ENCODE assay signal across 8 mouse cellular contexts in the genomic region with DNA sequence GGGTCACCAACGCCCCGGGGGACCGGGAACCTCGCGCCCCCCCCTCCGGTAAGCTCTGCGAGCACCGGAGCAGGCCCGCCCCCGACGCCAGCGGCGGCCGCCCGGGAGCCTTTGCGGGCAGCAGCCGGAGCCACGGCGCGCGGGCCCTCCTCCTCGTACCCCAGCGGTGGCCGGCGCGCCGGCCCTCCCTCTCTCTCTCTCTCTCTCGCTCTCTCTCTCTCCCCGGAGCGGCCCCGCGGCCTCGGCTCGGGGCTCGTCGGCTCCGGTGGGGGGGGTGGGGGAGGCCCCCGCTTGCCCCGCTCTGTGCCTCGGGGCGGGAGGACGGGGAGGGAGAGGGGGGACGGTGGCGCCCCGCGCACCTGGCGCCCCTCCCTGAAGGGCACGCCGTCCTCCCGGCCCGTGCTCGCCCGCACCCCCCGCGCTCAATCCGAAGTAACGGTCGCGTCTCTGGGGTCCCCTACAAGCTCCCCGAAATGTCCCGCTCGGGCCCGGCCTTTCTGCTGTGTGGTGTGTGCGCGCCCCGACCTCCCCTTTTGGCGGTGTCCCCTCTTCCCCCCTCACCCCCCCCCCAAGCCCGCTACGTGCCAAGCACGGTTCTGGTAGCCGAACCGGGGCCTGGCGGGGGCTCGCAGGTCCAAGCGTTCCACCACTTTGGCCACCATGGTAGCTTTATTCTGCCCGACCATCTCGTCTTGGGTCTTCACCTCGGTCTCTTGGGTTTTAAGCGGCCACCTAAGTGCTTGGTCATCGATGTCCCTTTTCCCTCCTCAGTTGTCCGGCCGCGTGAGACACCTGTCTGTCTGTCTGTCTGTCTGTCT. TPM values are rescaled to one million over a fixed set of nuclear protein-coding genes. Genes with fewer than 3 reads are reported as not detected.
A peak's percentile ranks its signal among the peaks of the same experiment; 100 is the strongest.
DNase-seq lines count a peak whose midpoint lies in the region; ATAC-seq and TF ChIP-seq lines count a peak whose summit lies in the region.

No protein-coding gene starts in this region.

- no peaks in the 10 kb centered on the region for H3K27me3 ChIP-seq in lung, embryonic 14.5 days (ENCODE audit: insufficient read depth, low read length)
- no peaks in the 10 kb centered on the region for H3K27me3 ChIP-seq in forebrain, embryonic 13.5 days
- no peaks in the 10 kb centered on the region for H3K27me3 ChIP-seq in limb, embryonic 14.5 days (ENCODE audit: control insufficient read depth, insufficient read depth, low read length)
- no peaks in the 10 kb centered on the region for H3K27me3 ChIP-seq in neural tube, embryonic 15.5 days (replicated peaks)

- 1% methylated on average over 47 of the region's 83 CpGs for WGBS in lung, embryonic 14.5 days
- under 1% methylated on average over 39 of the region's 83 CpGs for WGBS in forebrain, embryonic 13.5 days
- WGBS in limb, embryonic 14.5 days = 2% methylated on average over 19 of the region's 83 CpGs
- WGBS in neural tube, embryonic 15.5 days = under 1% methylated on average over 40 of the region's 83 CpGs

- peak; percentile 36 for DNase-seq in lung, embryonic 14.5 days
- DNase-seq in lung, postnatal 4 days = no peak
- no peak for DNase-seq in limb, embryonic 14.5 days (ENCODE audit: low spot score)
- DNase-seq in left cerebral cortex, adult 9 months (ENCODE audit: low spot score in 2 of 2) = no peak
- no peak for DNase-seq in testis, postnatal 14 days (ENCODE audit: low spot score)

- no peak for TF ChIP-seq CTCF in lung, embryonic 14.5 days (IDR thresholded peaks at IDR 0.05; ENCODE audit: low read depth)

- TF ChIP-seq POLR2A in limb, embryonic 14.5 days (IDR thresholded peaks at IDR 0.05; ENCODE audit: borderline replicate concordance, extremely low read depth, insufficient read depth, insufficient read length) = no peak

- H3K36me3 ChIP-seq in lung, embryonic 14.5 days (ENCODE audit: insufficient read depth) = peaks cover 8% of the 10 kb centered on the region
- H3K36me3 ChIP-seq in forebrain, embryonic 13.5 days (ENCODE audit: poor library complexity, severe bottlenecking) = peaks cover 10% of the 10 kb centered on the region
- 0 out of 2 replicates have a peak, but pooled peaks cover 10% of the 10 kb centered on the region for H3K36me3 ChIP-seq in limb, embryonic 14.5 days (ENCODE audit: control insufficient read depth, insufficient read depth, low read length)
- no peaks in the 10 kb centered on the region for H3K36me3 ChIP-seq in neural tube, embryonic 15.5 days

- H3K9ac ChIP-seq in lung, embryonic 14.5 days = peak overlapping the region; percentile 98
- peak overlapping the region; percentile 99 for H3K9ac ChIP-seq in forebrain, embryonic 13.5 days
- H3K9ac ChIP-seq in limb, embryonic 14.5 days (ENCODE audit: low read depth, low read length, severe bottlenecking) = peak overlapping the region; percentile 97
- peak overlapping the region; percentile 99 for H3K9ac ChIP-seq in neural tube, embryonic 15.5 days (replicated peaks)

- peak; percentile 50; the same call in 1 of the 2 replicates for ATAC-seq in lung, embryonic 14.5 days (ENCODE audit: insufficient read depth)
- peak; percentile 48 for ATAC-seq in forebrain, embryonic 13.5 days
- peak; percentile 28; the same call in 1 of the 2 replicates for ATAC-seq in limb, embryonic 14.5 days (ENCODE audit: low FRiP score, low read depth)
- ATAC-seq in neural tube, embryonic 15.5 days (ENCODE audit: low FRiP score) = peak; percentile 28; the same call in 1 of the 2 replicates

- H3K9me3 ChIP-seq in lung, embryonic 14.5 days (ENCODE audit: low read depth, low read length) = no peaks in the 10 kb centered on the region
- no peaks in the 10 kb centered on the region for H3K9me3 ChIP-seq in forebrain, embryonic 13.5 days (replicated peaks)
- no peaks in the 10 kb centered on the region for H3K9me3 ChIP-seq in limb, embryonic 14.5 days (ENCODE audit: control insufficient read depth, low read length)
- H3K9me3 ChIP-seq in neural tube, embryonic 15.5 days (replicated peaks) = no peaks in the 10 kb centered on the region

- peak overlapping the region; percentile 84 for H3K27ac ChIP-seq in lung, embryonic 14.5 days (ENCODE audit: low read depth)
- no peak overlapping the region for H3K27ac ChIP-seq in brown adipose tissue, adult 24 weeks (replicated peaks; ENCODE audit: low read depth, low read length)
- peak overlapping the region; percentile 89 for H3K27ac ChIP-seq in forebrain, embryonic 13.5 days
- peak overlapping the region; percentile 82 for H3K27ac ChIP-seq in limb, embryonic 14.5 days (replicated peaks; ENCODE audit: low read depth, low read length)
- H3K27ac ChIP-seq in neural tube, embryonic 15.5 days (replicated peaks) = peak overlapping the region; percentile 88

- H3K4me2 ChIP-seq in lung, embryonic 14.5 days = peak overlapping the region; percentile 89
- peak overlapping the region; percentile 93 for H3K4me2 ChIP-seq in forebrain, embryonic 13.5 days
- H3K4me2 ChIP-seq in limb, embryonic 14.5 days (replicated peaks; ENCODE audit: low read depth, low read length, severe bottlenecking) = peak overlapping the region; percentile 91
- peak overlapping the region; percentile 77 for H3K4me2 ChIP-seq in neural tube, embryonic 15.5 days

- H3K4me3 ChIP-seq in lung, embryonic 14.5 days (ENCODE audit: low read depth, low read length) = peak overlapping the region; percentile 95
- H3K4me3 ChIP-seq in brown adipose tissue, adult 24 weeks (ENCODE audit: insufficient read depth, low read depth, low read length) = peak overlapping the region; percentile 73
- H3K4me3 ChIP-seq in forebrain, embryonic 13.5 days = peak overlapping the region; percentile 97
- H3K4me3 ChIP-seq in limb, embryonic 14.5 days (replicated peaks; ENCODE audit: low read length) = peak overlapping the region; percentile 99
- peak overlapping the region; percentile 84 for H3K4me3 ChIP-seq in neural tube, embryonic 15.5 days (replicated peaks)

- H3K4me1 ChIP-seq in lung, embryonic 14.5 days (ENCODE audit: insufficient read depth) = 0 out of 2 replicates have a peak, but pooled peaks cover 10% of the 10 kb centered on the region
- H3K4me1 ChIP-seq in brown adipose tissue, adult 24 weeks (ENCODE audit: control insufficient read depth, insufficient read depth, insufficient read length, low read length) = peaks cover 12% of the 10 kb centered on the region
- H3K4me1 ChIP-seq in forebrain, embryonic 13.5 days = peaks cover 49% of the 10 kb centered on the region
- H3K4me1 ChIP-seq in limb, embryonic 14.5 days (ENCODE audit: control insufficient read depth, insufficient read depth, low read length) = peaks cover 11% of the 10 kb centered on the region
- H3K4me1 ChIP-seq in neural tube, embryonic 15.5 days = peaks cover 50% of the 10 kb centered on the region

RNA-seq across cellular contexts. Expression of a gene that starts 7.6 kb away (rescaled TPM):
- polyA plus RNA-seq in lung, embryonic 14.5 days (2014; fragmentation: Nextera tagmentation; extraction: Ambion mirVana) = 11.1 and 11.6 TPM in 2 replicates
- 8.6 and 11.2 TPM in 2 replicates for polyA plus RNA-seq in brown adipose tissue, adult 24 weeks (2012; ENCODE audit: insufficient read depth, insufficient read length, missing spikeins)
- polyA plus RNA-seq in forebrain, embryonic 13.5 days (2015; fragmentation: Nextera tagmentation; extraction: Ambion mirVana) = 16.1 and 17.5 TPM in 2 replicates
- polyA plus RNA-seq in limb, embryonic 14.5 days (2012; rRNA removed) = 45.1 and 51.5 TPM in 2 replicates
- 11.8 and 13.3 TPM in 2 replicates for polyA plus RNA-seq in limb, embryonic 14.5 days (2014; fragmentation: Nextera tagmentation; extraction: Ambion mirVana)
- polyA plus RNA-seq in neural tube, embryonic 15.5 days (2015; fragmentation: Nextera tagmentation; extraction: Ambion mirVana) = 15.7 and 16.7 TPM in 2 replicates

RNA-seq across cellular contexts. Expression of a gene that starts 8.5 kb away (rescaled TPM):
- polyA plus RNA-seq in lung, embryonic 14.5 days (2014; fragmentation: Nextera tagmentation; extraction: Ambion mirVana) = 54.3 and 58.4 TPM in 2 replicates
- polyA plus RNA-seq in brown adipose tissue, adult 24 weeks (2012; ENCODE audit: insufficient read depth, insufficient read length, missing spikeins) = 19.7 and 20.9 TPM in 2 replicates
- polyA plus RNA-seq in forebrain, embryonic 13.5 days (2015; fragmentation: Nextera tagmentation; extraction: Ambion mirVana) = 75.6 and 82.9 TPM in 2 replicates
- polyA plus RNA-seq in limb, embryonic 14.5 days (2012; rRNA removed) = 40.6 and 50.4 TPM in 2 replicates
- polyA plus RNA-seq in limb, embryonic 14.5 days (2014; fragmentation: Nextera tagmentation; extraction: Ambion mirVana) = 52.1 and 54.2 TPM in 2 replicates
- polyA plus RNA-seq in neural tube, embryonic 15.5 days (2015; fragmentation: Nextera tagmentation; extraction: Ambion mirVana) = 76.5 and 81.6 TPM in 2 replicates

RNA-seq across cellular contexts. Expression of a gene that starts 22.3 kb away (rescaled TPM):
- 0.37 and 0.38 TPM in 2 replicates for polyA plus RNA-seq in lung, embryonic 14.5 days (2014; fragmentation: Nextera tagmentation; extraction: Ambion mirVana)
- polyA plus RNA-seq in brown adipose tissue, adult 24 weeks (2012; ENCODE audit: insufficient read depth, insufficient read length, missing spikeins) = not detected in 2 replicates
- 0.35 TPM in 1 of 2 replicates, not detected in the other for polyA plus RNA-seq in forebrain, embryonic 13.5 days (2015; fragmentation: Nextera tagmentation; extraction: Ambion mirVana)
- polyA plus RNA-seq in limb, embryonic 14.5 days (2012; rRNA removed) = 0.12 and 0.19 TPM in 2 replicates
- polyA plus RNA-seq in limb, embryonic 14.5 days (2014; fragmentation: Nextera tagmentation; extraction: Ambion mirVana) = 0.83 TPM in 1 of 2 replicates, not detected in the other
- polyA plus RNA-seq in neural tube, embryonic 15.5 days (2015; fragmentation: Nextera tagmentation; extraction: Ambion mirVana) = not detected in 2 replicates

RNA-seq across cellular contexts. Expression of a gene that starts 22.5 kb away (rescaled TPM):
- polyA plus RNA-seq in lung, embryonic 14.5 days (2014; fragmentation: Nextera tagmentation; extraction: Ambion mirVana) = 411 and 440 TPM in 2 replicates
- 285 and 328 TPM in 2 replicates for polyA plus RNA-seq in brown adipose tissue, adult 24 weeks (2012; ENCODE audit: insufficient read depth, insufficient read length, missing spikeins)
- 483 and 508 TPM in 2 replicates for polyA plus RNA-seq in forebrain, embryonic 13.5 days (2015; fragmentation: Nextera tagmentation; extraction: Ambion mirVana)
- polyA plus RNA-seq in limb, embryonic 14.5 days (2012; rRNA removed) = 770 and 1,100 TPM in 2 replicates
- polyA plus RNA-seq in limb, embryonic 14.5 days (2014; fragmentation: Nextera tagmentation; extraction: Ambion mirVana) = 460 and 474 TPM in 2 replicates
- 503 and 540 TPM in 2 replicates for polyA plus RNA-seq in neural tube, embryonic 15.5 days (2015; fragmentation: Nextera tagmentation; extraction: Ambion mirVana)

RNA-seq across cellular contexts. Expression of a gene that starts 33.9 kb away (rescaled TPM):
- polyA plus RNA-seq in lung, embryonic 14.5 days (2014; fragmentation: Nextera tagmentation; extraction: Ambion mirVana) = 0.18 and 0.24 TPM in 2 replicates
- polyA plus RNA-seq in brown adipose tissue, adult 24 weeks (2012; ENCODE audit: insufficient read depth, insufficient read length, missing spikeins) = not detected in 2 replicates
- 0.08 and 0.12 TPM in 2 replicates for polyA plus RNA-seq in forebrain, embryonic 13.5 days (2015; fragmentation: Nextera tagmentation; extraction: Ambion mirVana)
- polyA plus RNA-seq in limb, embryonic 14.5 days (2012; rRNA removed) = 0.35 and 0.37 TPM in 2 replicates
- polyA plus RNA-seq in limb, embryonic 14.5 days (2014; fragmentation: Nextera tagmentation; extraction: Ambion mirVana) = 0.11 TPM in 1 of 2 replicates, not detected in the other
- 0.14 and 0.22 TPM in 2 replicates for polyA plus RNA-seq in neural tube, embryonic 15.5 days (2015; fragmentation: Nextera tagmentation; extraction: Ambion mirVana)
